18 mouse cellular contexts compared by ENCODE assay signal in the genomic region with DNA sequence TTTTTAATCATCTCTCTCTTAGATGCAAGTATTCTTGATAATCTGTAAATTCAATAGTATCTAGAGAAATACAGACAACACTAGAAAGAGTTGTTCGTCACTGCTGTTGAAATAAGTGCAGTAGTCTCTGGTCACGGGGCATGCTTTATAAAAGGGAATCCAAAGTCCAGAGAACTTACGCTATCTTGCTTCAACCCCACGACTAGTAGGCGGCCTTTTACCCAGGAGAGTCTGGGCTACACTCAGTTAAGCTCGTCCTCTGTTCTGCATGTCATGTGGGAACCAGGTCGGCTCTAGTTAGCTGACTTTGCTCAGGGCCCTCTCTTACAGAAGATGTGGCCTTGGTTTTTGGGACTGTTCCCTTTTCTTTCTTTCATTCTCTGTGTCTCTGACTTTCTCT.
DNase-seq lines count a peak whose midpoint lies in the region; ATAC-seq and TF ChIP-seq lines count a peak whose summit lies in the region.
"Had no signal": no experiment of that assay in that cellular context is flagged by ENCODE, and none has a peak within 500 bp of the region (broad histone marks: within the 10 kb centered on the region; RNA-seq: fewer than 3 reads in every experiment).

No protein-coding gene starts in this region.

- H3K36me3 ChIP-seq in heart, embryonic 14.5 days (ENCODE audit: control insufficient read depth, insufficient read depth, low read length), result no peaks in the 10 kb centered on the region
- no peaks in the 10 kb centered on the region for H3K36me3 ChIP-seq in heart, embryonic 10.5 days
- no peaks in the 10 kb centered on the region for H3K36me3 ChIP-seq in liver, embryonic 15.5 days (replicated peaks)
- H3K36me3 ChIP-seq in liver, embryonic 12.5 days, result no peaks in the 10 kb centered on the region
- no peaks in the 10 kb centered on the region for H3K36me3 ChIP-seq in hindbrain, postnatal 0 days (ENCODE audit: insufficient read depth, low read length)
- H3K36me3 ChIP-seq in midbrain, postnatal 0 days (ENCODE audit: insufficient read depth, low read length), result no peaks in the 10 kb centered on the region
- H3K36me3 ChIP-seq: embryonic facial prominence, embryonic 12.5 days; heart, embryonic 12.5 days had no signal

- 67% methylated on average over 7 of the region's 7 CpGs for WGBS in heart, embryonic 14.5 days
- WGBS in heart, embryonic 10.5 days, result 82% methylated on average over 7 of the region's 7 CpGs
- 60% methylated on average over 7 of the region's 7 CpGs for WGBS in liver, embryonic 15.5 days (ENCODE audit: insufficient replicate concordance)
- 57% methylated on average over 7 of the region's 7 CpGs for whole genome bisulfite sequencing in liver, embryonic 12.5 days (ENCODE audit: insufficient replicate concordance)
- 54% methylated on average over 7 of the region's 7 CpGs for whole genome bisulfite sequencing in hindbrain, postnatal 0 days
- 53% methylated on average over 7 of the region's 7 CpGs for WGBS in midbrain, postnatal 0 days

- H3K9ac ChIP-seq in heart, embryonic 14.5 days (ENCODE audit: low read length), result no peak overlapping the region
- no peak overlapping the region for H3K9ac ChIP-seq in liver, embryonic 15.5 days
- H3K9ac ChIP-seq in liver, embryonic 12.5 days, result no peak overlapping the region
- H3K9ac ChIP-seq in hindbrain, postnatal 0 days (replicated peaks; ENCODE audit: low read length), result no peak overlapping the region
- H3K9ac ChIP-seq in midbrain, postnatal 0 days (replicated peaks; ENCODE audit: low read length, poor library complexity, severe bottlenecking), result no peak overlapping the region
- H3K9ac ChIP-seq: embryonic facial prominence, embryonic 12.5 days; heart, embryonic 12.5 days; liver, embryonic 14.5 days had no signal

- TF ChIP-seq CTCF in hindbrain, postnatal 0 days (IDR thresholded peaks at IDR 0.05; ENCODE audit: low read depth), result no peak
- no peak for TF ChIP-seq CTCF in midbrain, postnatal 0 days (IDR thresholded peaks at IDR 0.05)

- peak overlapping the region; percentile 53 for H3K4me2 ChIP-seq in heart, embryonic 14.5 days (ENCODE audit: low read length)
- no peak overlapping the region for H3K4me2 ChIP-seq in liver, embryonic 15.5 days
- no peak overlapping the region for H3K4me2 ChIP-seq in liver, embryonic 12.5 days
- H3K4me2 ChIP-seq in hindbrain, postnatal 0 days (ENCODE audit: low read depth, low read length), result peak overlapping the region; percentile 42
- peak overlapping the region; percentile 41; the same call in 1 of the 2 replicates for H3K4me2 ChIP-seq in midbrain, postnatal 0 days (ENCODE audit: low read depth, low read length, poor library complexity, severe bottlenecking)
- H3K4me2 ChIP-seq: embryonic facial prominence, embryonic 12.5 days had no signal

- no peaks in the 10 kb centered on the region for H3K27me3 ChIP-seq in heart, embryonic 14.5 days (ENCODE audit: control insufficient read depth, insufficient read depth, low read length)
- H3K27me3 ChIP-seq in heart, embryonic 10.5 days (ENCODE audit: insufficient read depth, poor library complexity, severe bottlenecking), result no peaks in the 10 kb centered on the region
- no peaks in the 10 kb centered on the region for H3K27me3 ChIP-seq in liver, embryonic 15.5 days
- H3K27me3 ChIP-seq in liver, embryonic 12.5 days (replicated peaks), result no peaks in the 10 kb centered on the region
- no peaks in the 10 kb centered on the region for H3K27me3 ChIP-seq in hindbrain, postnatal 0 days (ENCODE audit: insufficient read depth, low read length)
- no peaks in the 10 kb centered on the region for H3K27me3 ChIP-seq in midbrain, postnatal 0 days (ENCODE audit: insufficient read depth, low read length)
- H3K27me3 ChIP-seq: embryonic facial prominence, embryonic 12.5 days; heart, embryonic 12.5 days had no signal

- no peaks in the 10 kb centered on the region for H3K9me3 ChIP-seq in heart, embryonic 14.5 days (ENCODE audit: control insufficient read depth, low read length)
- no peaks in the 10 kb centered on the region for H3K9me3 ChIP-seq in heart, embryonic 10.5 days
- H3K9me3 ChIP-seq in liver, embryonic 15.5 days (replicated peaks), result no peaks in the 10 kb centered on the region
- H3K9me3 ChIP-seq in liver, embryonic 12.5 days (replicated peaks), result no peaks in the 10 kb centered on the region
- H3K9me3 ChIP-seq in hindbrain, postnatal 0 days (ENCODE audit: low read length), result no peaks in the 10 kb centered on the region
- no peaks in the 10 kb centered on the region for H3K9me3 ChIP-seq in midbrain, postnatal 0 days (ENCODE audit: low read length)
- H3K9me3 ChIP-seq: embryonic facial prominence, embryonic 12.5 days; heart, embryonic 12.5 days had no signal

- DNase-seq in heart, embryonic 10.5 days (ENCODE audit: low spot score), result no peak
- no peak for DNase-seq in hindbrain, postnatal 0 days (ENCODE audit: low spot score)
- no peak for DNase-seq in midbrain, postnatal 0 days (ENCODE audit: low spot score)
- DNase-seq in cerebellum, postnatal 25 days, result no peak
- no peak for DNase-seq in adrenal gland, adult 2 months
- DNase-seq: adrenal gland, postnatal 10 days; B cell, adult 2 months; cerebellum, postnatal 14 days; gastrocnemius, postnatal 14 days; right cerebral cortex, postnatal 25 days; thymus, adult 2 months had no signal

- no peak overlapping the region for H3K4me3 ChIP-seq in heart, embryonic 14.5 days (ENCODE audit: control insufficient read depth in 1 of 2, insufficient read depth in 1 of 2, low read depth in 1 of 2, low read length in 2 of 2)
- no peak overlapping the region for H3K4me3 ChIP-seq in heart, embryonic 10.5 days
- no peak overlapping the region for H3K4me3 ChIP-seq in liver, embryonic 15.5 days (replicated peaks)
- no peak overlapping the region for H3K4me3 ChIP-seq in liver, embryonic 12.5 days
- no peak overlapping the region for H3K4me3 ChIP-seq in hindbrain, postnatal 0 days (ENCODE audit: low read length)
- H3K4me3 ChIP-seq in midbrain, postnatal 0 days (ENCODE audit: low read depth, low read length), result no peak overlapping the region
- H3K4me3 ChIP-seq: embryonic facial prominence, embryonic 12.5 days; heart, embryonic 12.5 days had no signal

- no peak overlapping the region for H3K27ac ChIP-seq in heart, embryonic 14.5 days (replicated peaks in 1 of 2; ENCODE audit: control insufficient read depth in 1 of 2, insufficient read depth in 1 of 2, low read depth in 2 of 2, low read length in 2 of 2)
- H3K27ac ChIP-seq in heart, embryonic 10.5 days, result no peak overlapping the region
- no peak overlapping the region for H3K27ac ChIP-seq in liver, embryonic 15.5 days (replicated peaks)
- H3K27ac ChIP-seq in liver, embryonic 12.5 days, result no peak overlapping the region
- H3K27ac ChIP-seq in hindbrain, postnatal 0 days, result peak overlapping the region; percentile 76; the same call in 1 of the 2 replicates
- H3K27ac ChIP-seq in midbrain, postnatal 0 days (ENCODE audit: low read depth, low read length), result peak overlapping the region; percentile 62; the same call in 1 of the 2 replicates
- H3K27ac ChIP-seq: embryonic facial prominence, embryonic 12.5 days; liver, embryonic 14.5 days; macrophage had no signal

- no peak for ATAC-seq in heart, embryonic 14.5 days (ENCODE audit: insufficient number of reproducible peaks, insufficient read depth, low FRiP score, low read depth)
- ATAC-seq in liver, embryonic 15.5 days (ENCODE audit: insufficient read depth), result peak; percentile 37; the same call in 1 of the 2 replicates
- no peak for ATAC-seq in liver, embryonic 12.5 days
- no peak for ATAC-seq in hindbrain, postnatal 0 days
- ATAC-seq in midbrain, postnatal 0 days (ENCODE audit: low FRiP score), result no peak

- H3K4me1 ChIP-seq in heart, embryonic 14.5 days (ENCODE audit: control insufficient read depth in 2 of 2, insufficient read depth in 2 of 2, low read length in 2 of 2), result peaks cover 14 to 33% of the 10 kb centered on the region in 2 experiments
- peaks cover 24% of the 10 kb centered on the region for H3K4me1 ChIP-seq in heart, embryonic 10.5 days
- H3K4me1 ChIP-seq in liver, embryonic 15.5 days (replicated peaks), result no peaks in the 10 kb centered on the region; the same call in 1 of the 2 replicates
- peaks cover 7% of the 10 kb centered on the region; the same call in 1 of the 2 replicates for H3K4me1 ChIP-seq in liver, embryonic 12.5 days
- peaks cover 4% of the 10 kb centered on the region; the same call in 1 of the 2 replicates for H3K4me1 ChIP-seq in hindbrain, postnatal 0 days (ENCODE audit: insufficient read depth, low read length)
- H3K4me1 ChIP-seq in midbrain, postnatal 0 days (ENCODE audit: insufficient read depth, low read length), result peaks cover 6% of the 10 kb centered on the region; the same call in 1 of the 2 replicates
- H3K4me1 ChIP-seq: embryonic facial prominence, embryonic 12.5 days had no signal

Comparison
In these comparisons a context has a peak if more than half of its experiments do, and no peak if none do; other contexts are left out.
1. H3K27ac ChIP-seq: peak in hindbrain, postnatal 0 days (single experiment) and midbrain, postnatal 0 days (single experiment); none in heart, embryonic 14.5 days (0 of 2), heart, embryonic 10.5 days (single experiment), liver, embryonic 15.5 days (single experiment) and liver, embryonic 12.5 days (single experiment).
2. H3K4me2 ChIP-seq: peak in heart, embryonic 14.5 days (single experiment), hindbrain, postnatal 0 days (single experiment) and midbrain, postnatal 0 days (single experiment); none in liver, embryonic 15.5 days (single experiment) and liver, embryonic 12.5 days (single experiment).